Mouse (Mus musculus) heart, postnatal 10 days (tissue): ENCODE measurements at regions not wholly inside any gene's neighbourhood (a gene's known extent, or its start where the extent isn't known, plus 50 kb on each side); places are given as distances from the start of the nearest gene placed in this dataset.

Source experiments
- DNase-seq, 2 experiments: peaks; one replicate each; pipeline ENCODE4 v3.0.0; 2021
- intact Hi-C: fragments of 180-260 bp; cut with DNase I; formaldehyde crosslinking; loops from one replicate; pipeline ENCODE4 v1.15.1; 2025

DNA sequence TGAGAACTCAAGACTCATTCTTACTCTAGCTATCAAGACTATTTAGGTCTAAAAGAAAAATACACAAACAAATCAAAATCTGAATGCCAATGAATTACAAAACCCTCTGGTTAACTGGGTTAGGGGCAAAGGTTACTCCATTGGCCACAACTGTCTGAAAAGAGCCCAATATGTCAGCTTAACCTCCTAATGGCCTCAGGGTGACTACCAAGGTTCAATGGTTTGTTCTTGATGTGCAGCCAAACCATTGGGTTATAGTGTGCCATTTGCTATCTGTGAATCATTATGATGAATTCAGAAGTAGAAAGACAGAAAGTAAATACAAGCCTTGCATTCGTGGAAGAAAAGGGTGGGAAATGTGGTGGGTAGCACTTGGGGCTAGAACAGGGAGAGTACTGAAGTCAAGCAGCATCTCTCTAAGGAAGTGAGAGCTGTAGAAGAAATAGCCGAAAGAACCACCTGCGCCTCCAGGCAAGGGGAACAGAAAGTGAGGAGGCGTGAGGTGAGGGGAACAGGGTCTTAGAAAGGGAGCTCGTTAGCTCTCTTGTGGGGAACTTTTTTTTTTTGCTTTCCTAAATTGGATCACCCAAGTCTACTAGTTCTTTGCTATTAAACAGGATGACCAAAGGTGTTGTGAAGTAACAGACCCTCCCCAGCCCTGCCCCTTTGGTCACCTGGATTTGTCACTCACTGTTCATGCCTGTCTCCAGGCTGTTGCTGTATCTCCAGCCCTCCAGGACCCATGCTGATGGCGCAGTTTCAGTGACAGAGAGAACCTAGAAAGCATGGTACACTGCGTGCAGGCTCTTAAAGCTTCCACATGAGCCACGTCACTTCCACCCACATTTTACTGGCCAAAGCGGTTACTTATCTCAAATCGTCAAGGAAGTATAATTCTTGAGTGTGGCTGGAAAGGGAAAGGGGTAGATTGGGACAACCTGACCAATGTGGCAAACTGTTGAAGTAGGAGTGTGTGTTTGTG, 204.1 kb upstream of the Tet2 start:
- intact Hi-C loops = no loop called here
- DNase-seq = no peak

DNA sequence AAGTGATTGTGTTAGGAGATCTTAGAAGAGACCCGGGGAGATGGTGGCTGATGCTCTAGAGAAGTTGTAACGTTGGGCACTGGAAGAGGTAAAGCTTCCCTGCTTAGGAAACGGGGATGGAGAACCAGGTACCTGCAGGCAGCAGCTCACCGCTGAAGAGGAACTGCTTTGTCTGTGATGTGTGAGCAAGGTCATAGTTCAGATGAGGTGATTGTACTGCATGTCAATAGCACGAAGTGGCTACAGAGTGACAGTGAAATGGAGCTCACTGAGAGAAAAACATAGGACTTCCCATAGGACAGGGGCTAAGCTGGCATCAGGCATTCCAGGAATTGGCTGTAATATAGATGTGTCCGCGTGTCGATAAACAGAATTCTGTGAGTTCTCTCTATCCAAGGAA, 205.1 kb upstream of the Tet2 start:
- intact Hi-C loops = no loop called here
- DNase-seq = no peak

- no peak for DNase-seq
Observed at GRCm38 (mm10) chr3:133750606-133751005, 205.7 kb upstream of the Tet2 start.

DNA sequence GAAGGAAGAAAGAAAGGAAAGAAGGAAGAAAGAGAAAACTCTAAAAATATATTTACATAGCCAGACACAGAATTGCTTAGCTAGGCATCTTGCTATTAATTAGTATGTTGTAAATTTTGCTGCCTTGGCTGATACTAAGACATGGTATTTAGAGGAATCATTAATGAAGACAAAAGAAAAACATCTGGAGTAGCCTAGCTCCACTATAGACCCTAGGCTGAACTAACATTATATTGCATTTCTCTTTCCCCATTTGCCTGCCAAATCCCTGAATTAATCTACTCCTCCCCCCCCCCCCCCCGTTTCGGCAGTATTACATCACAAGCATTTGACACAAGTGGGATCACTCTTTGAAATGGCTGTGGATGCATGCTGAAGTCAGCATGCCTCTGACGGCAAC, 206.1 kb upstream of the Tet2 start:
- no peak for DNase-seq
- intact Hi-C loops = no loop called here

More at GRCm38 (mm10) chr3:133750606-133751005, 205.7 kb upstream of the Tet2 start:
- intact Hi-C loops = no loop called here

DNA sequence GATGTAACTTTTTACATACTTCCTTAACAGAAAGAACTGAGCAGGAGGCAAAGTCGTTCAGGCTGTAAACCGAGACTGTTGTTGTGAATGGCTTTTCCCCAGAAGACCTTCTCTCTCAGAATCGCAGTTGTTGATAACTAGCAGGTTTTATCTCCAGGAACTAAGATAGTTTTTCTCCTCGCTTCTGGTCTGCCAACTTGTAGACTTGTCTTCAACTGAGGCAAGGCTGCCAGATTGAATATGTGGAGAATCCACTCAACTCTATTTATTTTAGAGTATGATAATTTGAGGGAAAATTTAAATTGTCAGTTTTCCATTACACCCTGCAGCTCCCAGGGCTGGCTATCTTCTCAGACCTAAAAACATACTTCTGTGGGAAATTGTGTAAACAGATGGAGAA, 206.6 kb upstream of the Tet2 start:
- no peak for DNase-seq
- intact Hi-C loops = no loop called here

DNA sequence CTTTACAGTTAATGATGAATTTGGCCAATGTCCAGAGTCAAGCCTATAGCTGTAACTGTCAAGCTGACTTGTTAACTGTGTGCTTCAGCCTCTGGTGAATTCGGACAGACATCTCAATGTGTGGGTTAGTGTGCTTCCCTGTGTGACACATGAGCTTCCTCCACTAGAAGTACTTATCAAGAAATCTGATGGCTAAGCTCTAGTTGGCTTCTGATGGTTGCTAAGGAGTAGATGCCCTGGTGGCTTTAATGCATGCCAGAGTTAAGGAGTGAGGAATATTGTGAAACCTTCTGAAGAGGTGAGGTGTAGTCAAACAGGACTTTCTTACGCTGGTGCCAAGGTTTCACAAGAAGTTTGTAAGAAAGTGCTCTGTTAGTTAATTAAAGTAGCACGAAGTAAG, 208.1 kb upstream of the Tet2 start:
- intact Hi-C loops = no loop called here

GRCm38 (mm10) chr3:133754006-133754910, 209.3 kb upstream of the Tet2 start:
- intact Hi-C loops = no loop called here
- no peak for DNase-seq

More for the DNA sequence above, 208.1 kb upstream of the Tet2 start:
- no peak for DNase-seq

DNA sequence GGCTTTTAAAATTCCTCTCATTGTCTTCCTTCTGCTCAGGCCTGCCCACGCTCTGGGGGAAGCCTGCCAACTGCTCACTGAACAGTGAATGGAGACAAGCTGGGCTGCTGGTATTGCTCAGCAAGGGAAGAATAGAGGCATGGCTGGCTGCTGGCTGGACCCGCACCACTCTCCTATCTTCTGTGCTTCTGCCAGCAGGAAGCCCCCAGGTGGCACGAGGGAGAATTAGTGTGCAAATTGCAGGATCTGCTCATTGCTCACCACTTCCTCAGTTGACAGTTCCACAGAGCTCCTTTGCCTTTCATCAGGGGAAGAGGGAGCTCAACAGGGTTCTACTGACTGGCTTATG, 209.9 kb upstream of the Tet2 start:
- intact Hi-C loops = no loop called here
- DNase-seq = peak; percentile 57

DNA sequence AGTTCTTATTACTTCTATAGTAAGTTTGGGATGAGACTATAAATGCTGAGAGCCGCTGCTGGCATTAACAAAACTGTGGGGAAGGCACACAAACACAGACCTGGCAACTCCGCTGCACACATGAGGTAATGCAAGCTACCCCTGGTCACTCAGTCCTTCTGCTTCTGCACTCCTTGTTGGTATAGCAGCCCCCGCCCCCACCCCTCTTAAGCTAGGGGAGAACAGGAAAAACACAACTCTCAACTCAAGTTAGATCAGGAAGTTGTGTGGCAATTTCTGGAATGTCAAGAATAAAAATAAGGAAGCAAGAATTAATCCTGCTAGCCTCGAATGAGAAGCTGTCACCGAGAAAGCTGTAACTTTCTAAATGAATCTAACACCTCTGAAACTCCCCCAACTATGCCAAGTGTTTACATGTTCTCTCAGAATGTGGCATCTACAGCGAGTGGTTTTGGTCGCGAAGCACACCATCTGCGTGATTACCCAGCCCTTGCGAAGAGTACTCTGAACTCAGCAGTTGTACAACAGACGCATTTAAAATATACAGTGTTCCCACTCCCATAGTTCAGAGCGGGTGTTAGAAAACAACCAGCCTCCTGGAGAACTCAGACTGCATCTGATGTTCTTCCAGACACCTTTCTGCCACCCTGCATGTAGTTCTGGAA, 212.9 kb upstream of the Tet2 start:
- no peak for DNase-seq
- intact Hi-C loops = no loop called here

GRCm38 (mm10) chr3:133758421-133758820, 213.5 kb upstream of the Tet2 start:
- peak; percentile 19 to 24 for DNase-seq
- intact Hi-C loops = no loop called here

GRCm38 (mm10) chr3:133759611-133760010, 214.7 kb upstream of the Tet2 start:
- intact Hi-C loops = no loop called here
- no peak for DNase-seq

DNA sequence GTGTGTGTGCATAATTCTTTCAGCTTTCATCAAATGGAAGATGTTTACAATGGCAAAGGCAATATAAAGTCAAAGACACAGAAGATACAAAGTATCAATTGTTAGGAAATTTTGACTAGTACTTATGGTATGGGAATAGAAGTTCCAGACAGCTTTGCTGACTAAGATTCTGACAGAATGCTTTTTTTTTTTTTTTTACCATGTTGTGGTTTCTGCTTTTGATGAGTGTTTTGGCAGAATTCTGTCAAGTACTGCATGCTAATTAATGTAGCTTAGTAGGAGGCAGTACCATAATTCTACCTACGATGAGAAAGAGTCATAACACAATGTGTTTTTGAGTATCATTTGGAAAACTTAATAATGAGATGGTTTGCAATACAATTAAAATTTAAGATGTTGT, 215.3 kb upstream of the Tet2 start:
- intact Hi-C loops = no loop called here
- DNase-seq = no peak

DNA sequence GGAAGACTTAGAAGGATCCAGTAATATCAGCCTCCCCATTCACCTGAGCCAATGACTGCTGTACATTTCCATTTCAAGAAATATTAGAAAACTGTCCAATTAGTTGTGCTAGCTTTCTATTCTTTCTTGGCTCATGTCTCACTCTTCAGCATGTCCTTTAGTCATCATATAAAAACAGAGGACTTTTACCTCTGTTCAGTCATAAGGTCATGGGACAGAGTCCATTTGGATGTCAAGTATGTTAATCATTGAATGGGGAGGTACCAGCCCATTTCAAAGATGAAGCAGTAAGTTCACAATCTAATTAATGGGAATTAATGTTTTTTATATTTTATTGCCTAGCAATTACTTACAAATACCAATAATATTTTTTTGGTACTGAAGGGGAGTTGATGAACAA, 218.8 kb upstream of the Tet2 start:
- DNase-seq = no peak
- intact Hi-C loops = no loop called here

DNA sequence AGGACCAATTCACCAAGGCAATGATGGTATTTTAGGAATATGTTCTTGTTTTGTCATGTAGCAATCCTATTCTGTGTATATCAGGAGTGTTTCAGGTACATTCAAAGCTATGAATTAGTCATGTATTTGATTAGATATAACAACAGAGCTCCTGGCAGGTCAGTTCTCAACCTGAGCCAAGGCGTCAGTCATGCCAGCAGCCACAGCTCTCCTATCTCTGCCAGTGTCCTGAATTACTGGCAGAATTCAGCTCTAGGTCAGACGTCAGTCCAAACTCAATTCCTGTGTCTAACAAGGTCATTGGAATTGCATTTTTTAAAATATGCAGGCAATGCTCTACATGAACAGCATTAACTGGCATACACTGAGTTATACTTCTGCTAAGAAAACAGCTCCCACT, 228.6 kb upstream of the Tet2 start:
- intact Hi-C loops = no loop called here
- DNase-seq = peak; percentile 70 to 77

DNA sequence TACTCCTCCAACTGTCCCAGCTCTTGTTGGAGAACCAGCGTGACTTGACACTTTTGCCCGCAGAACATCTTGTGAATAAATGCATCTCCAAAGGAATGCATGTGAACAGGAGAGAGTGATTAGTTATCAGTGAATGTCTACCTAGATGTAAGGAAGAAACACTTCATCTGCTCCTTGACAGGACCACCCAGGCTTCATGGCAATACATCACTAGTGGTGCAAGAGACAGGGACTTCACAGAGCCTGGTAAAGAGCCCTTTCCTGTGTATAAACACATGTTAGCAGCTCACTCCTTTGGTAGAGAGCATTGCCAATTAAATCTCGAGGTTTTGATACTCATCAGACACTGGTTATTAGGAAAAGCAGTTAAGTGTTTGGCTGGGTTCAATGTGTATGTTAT, 229.3 kb upstream of the Tet2 start:
- intact Hi-C loops = no loop called here
- DNase-seq = no peak

DNA sequence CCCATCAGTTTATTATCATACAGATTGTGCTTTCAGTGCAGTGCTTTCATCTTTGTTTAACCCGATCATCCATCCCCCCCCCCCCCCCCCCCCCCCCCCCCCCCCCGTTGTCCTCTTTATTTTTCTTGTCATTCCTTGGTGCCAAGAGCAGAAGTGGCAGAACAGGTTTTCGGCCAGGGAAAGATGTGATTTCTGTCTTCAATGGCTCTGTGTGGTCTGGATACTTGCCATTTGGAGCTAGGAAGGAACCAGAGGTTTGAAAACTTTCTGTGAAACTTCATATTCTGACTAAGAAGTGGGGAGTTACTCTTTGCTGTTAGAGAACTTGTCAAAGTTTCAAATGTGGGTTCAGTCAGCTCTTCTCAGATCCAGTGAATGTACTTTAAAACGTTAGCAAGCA, 231.1 kb upstream of the Tet2 start:
- intact Hi-C loops = no loop called here
- no peak for DNase-seq

- no peak for DNase-seq
- intact Hi-C loops = no loop called here
Observed at GRCm38 (mm10) chr3:133779161-133779789, 234.3 kb upstream of the Tet2 start.

- intact Hi-C loops = no loop called here
- DNase-seq = no peak
Observed at GRCm38 (mm10) chr3:133783060-133783459, 238.1 kb upstream of the Tet2 start.

- intact Hi-C loops = no loop called here
Observed at GRCm38 (mm10) chr3:133791361-133791760, 246.4 kb upstream of the Tet2 start.

DNA sequence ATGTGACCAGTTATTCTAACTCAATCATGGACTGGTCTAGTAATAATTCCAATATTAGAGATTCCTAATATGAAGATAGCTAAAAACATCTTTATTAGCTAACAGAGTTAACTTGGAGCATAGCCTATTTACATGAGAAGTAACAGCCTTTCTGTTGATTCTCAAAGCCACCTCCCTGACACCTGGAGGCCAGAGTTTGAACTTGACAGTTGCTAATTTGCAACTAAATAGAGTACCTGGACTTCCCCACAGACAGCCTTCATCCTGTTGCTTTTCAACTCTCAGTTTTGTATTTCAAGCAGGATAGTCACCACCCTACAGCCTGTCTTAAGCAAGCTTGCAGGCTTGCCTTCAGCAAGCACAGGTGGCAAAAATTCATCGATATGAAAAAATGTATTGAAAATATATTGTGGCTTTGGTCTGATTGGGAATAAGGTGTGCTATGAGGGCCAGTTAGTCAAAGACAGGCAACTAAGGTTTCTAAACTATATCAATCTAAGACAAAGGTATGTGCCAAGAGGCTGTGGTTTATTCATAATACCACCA, 264.1 kb upstream of the Tet2 start:
- no peak for DNase-seq
- intact Hi-C loops = no loop called here

More at GRCm38 (mm10) chr3:133791361-133791760, 246.4 kb upstream of the Tet2 start:
- DNase-seq = no peak
